Mouse (Mus musculus) hindbrain, postnatal 0 days (tissue): ENCODE results near the gene Zfp706. TPM values are rescaled to one million over a fixed set of nuclear protein-coding genes. Genes with fewer than 3 reads are reported as not detected.

Experiments
- ATAC-seq: fragments of 200-750 bp; cut with Nextera tagmentation; 2 replicates; pipeline ENCODE4 v1.8.0; 2017; ENCODE audit warnings: mild to moderate bottlenecking, moderate TSS enrichment, moderate library complexity
- DNase-seq: peaks from one replicate; pipeline ENCODE4 v3.0.0-alpha.2; 2015; ENCODE audit warnings: low spot score
- H3K27ac ChIP-seq: fragments of 300-500 bp; sonication (generic); 2 replicates; pipeline ENCODE4 v1.5.1; 2014; ENCODE audit warnings: mild to moderate bottlenecking
- H3K27me3 ChIP-seq: fragments of 300-500 bp; sonication (generic); 2 replicates; pipeline ENCODE4 v1.6.1; 2014; ENCODE audit warnings: low read length, mixed read lengths; ENCODE audit not compliant: insufficient read depth
- H3K36me3 ChIP-seq: fragments of 300-500 bp; sonication (generic); 2 replicates; pipeline ENCODE4 v1.6.1; 2014; ENCODE audit warnings: low read length, mixed read lengths; ENCODE audit not compliant: insufficient read depth
- H3K4me1 ChIP-seq: fragments of 300-500 bp; sonication (generic); 2 replicates; pipeline ENCODE4 v1.6.1; 2014; ENCODE audit warnings: antibody characterized with exemption, low read length, mixed read lengths; ENCODE audit not compliant: insufficient read depth
- H3K4me2 ChIP-seq: fragments of 300-500 bp; sonication (generic); 2 replicates; pipeline ENCODE4 v1.6.1; 2014; ENCODE audit warnings: low read depth, mild to moderate bottlenecking, low read length, moderate library complexity, mixed read lengths
- H3K4me3 ChIP-seq: fragments of 300-500 bp; sonication (generic); 2 replicates; pipeline ENCODE4 v1.5.1; 2014; ENCODE audit warnings: low read length
- H3K9ac ChIP-seq: fragments of 300-500 bp; sonication (generic); replicated peaks from 2 replicates; pipeline ENCODE4 v1.6.1; 2014; ENCODE audit warnings: mild to moderate bottlenecking, low read length, moderate library complexity, mixed read lengths
- H3K9me3 ChIP-seq: fragments of 300-500 bp; sonication (generic); 2 replicates; pipeline ENCODE4 v1.6.1; 2016; ENCODE audit warnings: low read length, mixed read lengths
- CTCF ChIP-seq: IDR thresholded peaks from 2 replicates; pipeline ENCODE4 v1.5.1; 2016; ENCODE audit warnings: antibody characterized with exemption, control low read depth, low read depth
- WGBS: fragments of 180-500 bp; shearing (Covaris S2); extraction: QIAGEN DNeasy Blood & Tissue Kit; methylation state at CpG from one replicate; pipeline ENCODE4 v1.1.7; 2014; 5-methylcytosine and 5-hydroxymethylcytosine counted together
- polyA plus RNA-seq: library from polyadenylated mRNA; unstranded; fragments of >200 nt; fragmentation: Nextera tagmentation; extraction: Ambion mirVana; gene quantifications from 2 replicates; pipeline ENCODE4 v1.2.1, GENCODE M21; 2015
- total RNA-seq: library from RNA; depleted of rRNA; stranded (reverse); fragments of >200 nt; gene quantifications from 2 replicates; pipeline ENCODE4 v1.2.3, GENCODE M21; 2014

Zfp706 gene
- total and polyA plus RNA-seq, 2 experiments from 2014 or later: 61.8 to 463 TPM

- ATAC-seq (no peak), DNase-seq (no peak)
- no peak overlapping the region for H3K4me2 ChIP-seq
- H3K27me3 ChIP-seq: no peaks in the 10 kb centered on the region
- 74% methylated on average over 2 of the region's 2 CpGs for WGBS
- no peak overlapping the region for H3K27ac ChIP-seq
- peaks cover 3% of the 10 kb centered on the region; the same call in 1 of the 2 replicates for H3K4me1 ChIP-seq
- no peak for TF ChIP-seq CTCF
- no peaks in the 10 kb centered on the region for H3K9me3 ChIP-seq
- H3K9ac ChIP-seq: no peak overlapping the region
- no peak overlapping the region for H3K4me3 ChIP-seq
- H3K36me3 ChIP-seq: no peaks in the 10 kb centered on the region
These were observed 57.3 kb downstream of the Zfp706 start for GRCm38 (mm10) chr15:36950258-36950657.

GRCm38 (mm10) chr15:36948866-36949546 lies 58.6 kb downstream of the Zfp706 start:
- Histone ChIP-seq H3K9ac (no peak overlapping the region), H3K4me2 (no peak overlapping the region), H3K27me3 (no peaks in the 10 kb centered on the region), H3K36me3 (no peaks in the 10 kb centered on the region), H3K4me3 (no peak overlapping the region), H3K27ac (no peak overlapping the region), H3K9me3 (no peaks in the 10 kb centered on the region), H3K4me1 (peaks cover 11% of the 10 kb centered on the region)
- ATAC-seq: no peak
- no peak for TF ChIP-seq CTCF
- no peak for DNase-seq
- WGBS: 80% methylated on average over 22 of the region's 22 CpGs
